Mouse (Mus musculus) brain, embryonic 14.5 days (tissue): ENCODE data around the gene Ccdc12.

Source experiments
- CTCF ChIP-seq: fragments of 200-500 bp; IDR thresholded peaks from 2 replicates; pipeline ENCODE4 v1.5.1; 2012; ENCODE audit warnings: inconsistent platforms, mild to moderate bottlenecking, moderate library complexity, borderline replicate concordance; ENCODE audit not compliant: insufficient read depth, insufficient read length; ENCODE audit errors: extremely low read depth
- POLR2A ChIP-seq: fragments of 200-500 bp; IDR thresholded peaks from 2 replicates; pipeline ENCODE4 v1.6.1; 2012; ENCODE audit warnings: mild to moderate bottlenecking, inconsistent platforms, borderline replicate concordance; ENCODE audit not compliant: poor library complexity, insufficient read depth, insufficient read length, severe bottlenecking; ENCODE audit errors: extremely low read depth

GRCm38 (mm10) chr9:110687846-110688245 is 31.5 kb downstream of the Ccdc12 start:
- TF ChIP-seq CTCF (no peak), POLR2A (no peak)
